Mouse (Mus musculus): Measurements from ENCODE around the gene Gm20509. TPM values are rescaled to one million over a fixed set of nuclear protein-coding genes. Genes with fewer than 3 reads are reported as not detected.

The Gm20509 gene
- polyA plus RNA-seq, 1 experiment from 2014 or later = not detected

DNA sequence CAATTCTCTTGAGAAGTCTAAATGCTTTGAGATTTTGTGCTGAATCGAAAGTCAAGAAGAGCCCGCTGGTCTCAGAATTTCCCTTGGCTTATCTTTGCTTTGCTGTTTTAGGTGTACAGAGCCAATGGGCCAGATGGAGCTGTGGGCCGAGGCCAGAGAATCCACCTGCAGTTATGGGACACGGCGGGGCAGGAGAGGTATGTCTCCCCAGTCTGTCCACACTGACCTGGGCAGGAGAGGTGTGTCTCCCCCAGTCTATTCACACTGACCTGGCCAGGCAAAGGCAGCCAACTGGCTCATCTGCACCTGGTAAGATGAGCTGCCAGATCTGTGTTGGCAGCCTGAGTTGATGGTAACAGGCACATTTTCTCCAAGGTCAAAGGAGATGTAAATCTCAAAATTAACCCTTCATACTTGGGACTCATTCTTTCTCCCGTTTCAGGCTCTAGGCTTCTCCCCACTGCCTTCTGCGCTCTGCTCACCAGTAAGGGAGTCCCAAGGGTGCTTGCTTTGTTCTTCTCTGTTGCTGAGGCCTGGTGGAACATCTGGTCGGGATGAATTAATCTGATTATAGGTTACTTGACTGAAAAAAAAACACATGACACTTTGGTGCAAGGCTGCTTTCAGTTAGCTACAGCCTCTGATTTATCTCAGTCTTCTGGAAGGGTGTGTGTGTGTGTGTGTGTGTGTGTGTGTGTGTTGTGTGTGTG, 19.8 kb upstream of the Gm20509 start:
- Histone ChIP-seq H3K4me1 (0 out of 2 replicates have a peak, but pooled peaks cover 3% of the 10 kb centered on the region), H3K36me3 (replicated peaks) (no peaks in the 10 kb centered on the region), H3K27me3 (ENCODE audit: poor library complexity, severe bottlenecking) (no peaks in the 10 kb centered on the region), H3K9me3 (no peaks in the 10 kb centered on the region), H3K4me3 (no peak overlapping the region), H3K27ac (no peak overlapping the region)
- WGBS = 86% methylated on average over 8 of the region's 8 CpGs
- no peak for DNase-seq (ENCODE audit: extremely low spot score, low spot score)

DNA sequence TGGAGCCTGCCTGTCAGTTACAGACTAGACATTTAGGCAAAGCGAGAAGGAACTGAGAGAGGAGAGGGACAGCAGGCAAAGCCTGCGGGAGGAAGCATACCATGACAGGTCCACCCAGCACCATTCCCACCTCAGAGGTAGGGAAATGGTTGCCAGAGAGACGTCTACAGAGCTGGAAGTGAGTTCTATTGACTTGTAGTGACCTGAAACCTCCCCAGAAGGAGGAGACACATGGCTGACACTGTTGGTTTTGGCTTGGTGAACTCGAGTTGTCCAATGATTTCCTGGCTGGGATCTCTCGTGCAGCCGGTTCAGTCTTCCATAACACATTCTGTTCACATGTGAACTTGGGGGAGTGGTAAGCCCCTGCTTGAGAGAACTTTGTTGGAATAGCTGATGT, 18.3 kb upstream of the Gm20509 start:
- WGBS = 81% methylated on average over 6 of the region's 6 CpGs

DNA sequence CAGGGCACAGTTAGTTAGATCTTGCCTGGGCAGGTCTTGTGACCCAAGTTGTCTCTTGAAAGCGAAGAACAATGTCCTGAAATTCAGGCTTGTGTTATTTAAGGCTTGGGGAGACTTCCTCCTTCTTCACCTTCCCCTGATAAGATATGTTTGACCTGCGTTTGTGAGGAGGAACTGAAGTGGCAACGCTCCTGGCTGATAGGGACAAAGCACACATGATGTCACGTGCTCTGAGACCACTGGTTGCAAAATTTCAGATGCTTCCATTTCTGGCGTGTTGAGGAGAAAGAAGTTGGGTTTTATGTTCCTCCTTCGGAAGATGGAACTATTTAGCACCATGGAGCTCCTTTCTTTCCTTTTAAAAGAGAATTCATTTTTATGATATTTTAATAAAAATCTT, 16.4 kb upstream of the Gm20509 start:
- Histone ChIP-seq H3K27me3 (ENCODE audit: poor library complexity, severe bottlenecking) (no peaks in the 10 kb centered on the region), H3K27ac (no peak overlapping the region), H3K9me3 (no peaks in the 10 kb centered on the region), H3K4me3 (no peak overlapping the region), H3K36me3 (replicated peaks) (no peaks in the 10 kb centered on the region), H3K4me1 (no peaks in the 10 kb centered on the region)
- WGBS = 87% methylated on average over 6 of the region's 6 CpGs
- DNase-seq (ENCODE audit: extremely low spot score, low spot score) = no peak

More for the DNA sequence above, 18.3 kb upstream of the Gm20509 start:
- H3K27me3 ChIP-seq (ENCODE audit: poor library complexity, severe bottlenecking) = no peaks in the 10 kb centered on the region
- DNase-seq (ENCODE audit: extremely low spot score, low spot score) = no peak
- 0 out of 2 replicates have a peak, but pooled peaks cover 3% of the 10 kb centered on the region for H3K4me1 ChIP-seq
- no peak overlapping the region for H3K4me3 ChIP-seq
- no peak overlapping the region for H3K27ac ChIP-seq
- H3K9me3 ChIP-seq = no peaks in the 10 kb centered on the region
- H3K36me3 ChIP-seq (replicated peaks) = no peaks in the 10 kb centered on the region

DNA sequence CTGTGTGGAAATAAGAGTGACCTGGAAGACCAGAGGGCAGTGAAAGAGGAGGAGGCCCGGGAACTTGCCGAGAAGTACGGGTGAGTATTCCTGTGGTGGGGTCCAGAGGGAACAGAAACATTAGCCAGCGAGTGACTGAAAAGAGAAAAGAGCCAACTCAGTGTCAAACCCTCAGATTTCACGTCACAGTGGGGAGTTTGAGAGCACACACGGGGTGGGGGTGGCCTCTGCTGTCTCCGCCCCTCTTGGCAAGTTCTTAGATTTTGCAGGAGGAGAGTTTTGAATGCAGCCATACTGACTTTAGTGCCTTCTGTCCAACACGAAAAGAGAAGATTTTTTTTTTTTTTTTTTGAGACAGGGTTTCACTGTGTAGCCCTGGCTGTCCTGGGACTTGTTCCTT, 15.1 kb upstream of the Gm20509 start:
- Histone ChIP-seq H3K27me3 (ENCODE audit: poor library complexity, severe bottlenecking) (no peaks in the 10 kb centered on the region), H3K4me1 (no peaks in the 10 kb centered on the region), H3K27ac (no peak overlapping the region), H3K9me3 (no peaks in the 10 kb centered on the region), H3K36me3 (replicated peaks) (no peaks in the 10 kb centered on the region), H3K4me3 (no peak overlapping the region)
- no peak for DNase-seq (ENCODE audit: extremely low spot score, low spot score)
- 77% methylated on average over 8 of the region's 8 CpGs for WGBS

DNA sequence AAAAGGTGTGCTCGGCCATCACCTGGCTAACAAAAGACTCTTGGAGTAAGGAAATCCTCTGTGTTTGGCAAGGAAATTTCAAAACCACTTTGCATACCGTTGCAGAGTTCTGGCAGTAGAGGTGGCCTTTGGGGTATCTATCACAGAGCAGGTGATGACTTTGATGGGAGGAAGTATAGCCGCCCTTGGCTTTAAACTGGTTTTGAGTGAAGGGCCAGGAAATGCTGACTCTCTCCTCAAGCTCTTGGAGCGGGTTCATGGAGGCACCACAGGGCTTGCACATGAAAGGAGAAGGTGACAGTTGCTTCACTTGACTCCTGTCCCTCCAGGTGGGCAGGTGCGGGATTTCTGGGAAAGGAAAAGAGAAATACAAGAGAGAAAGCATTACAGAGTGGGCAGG, 14.7 kb upstream of the Gm20509 start:
- Histone ChIP-seq H3K4me1 (no peaks in the 10 kb centered on the region), H3K4me3 (no peak overlapping the region), H3K27me3 (ENCODE audit: poor library complexity, severe bottlenecking) (no peaks in the 10 kb centered on the region), H3K36me3 (replicated peaks) (no peaks in the 10 kb centered on the region), H3K27ac (no peak overlapping the region), H3K9me3 (no peaks in the 10 kb centered on the region)
- no peak for DNase-seq (ENCODE audit: extremely low spot score, low spot score)
- 81% methylated on average over 5 of the region's 5 CpGs for WGBS

DNA sequence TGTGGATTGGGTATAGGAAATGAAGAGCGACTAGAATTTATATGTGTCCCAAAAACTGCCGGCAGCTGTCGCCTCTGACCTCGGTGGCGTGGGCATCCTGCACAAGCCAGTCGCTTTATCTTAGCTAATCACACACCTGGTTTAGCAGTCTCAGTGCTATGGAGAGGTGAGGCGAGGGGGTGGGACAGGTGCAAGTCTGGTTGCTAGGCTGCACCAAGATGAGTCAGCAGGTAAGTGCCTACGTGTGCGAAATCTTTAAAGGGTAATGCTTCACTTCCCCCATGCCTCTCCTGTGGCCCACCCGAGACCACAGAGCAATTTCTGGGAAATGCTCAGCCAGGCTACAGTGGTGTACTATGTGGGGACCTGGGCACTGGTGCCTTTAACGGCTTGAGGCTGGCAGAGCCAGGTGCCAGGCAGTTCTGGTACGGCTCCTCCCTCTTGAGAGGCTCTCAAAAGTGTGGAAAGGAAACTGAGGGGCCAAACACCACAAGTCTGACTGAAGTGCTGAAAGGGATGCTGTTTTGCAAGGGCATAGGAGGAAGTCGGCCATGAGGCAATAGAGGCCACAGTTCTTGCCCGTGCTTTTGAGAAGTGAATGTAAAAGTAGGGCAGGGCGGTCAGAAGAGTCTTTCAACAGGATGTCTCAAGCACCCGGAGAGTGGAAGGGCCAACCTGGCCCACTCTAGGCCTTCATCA, 12.9 kb upstream of the Gm20509 start:
- H3K27me3 ChIP-seq (ENCODE audit: poor library complexity, severe bottlenecking) = no peaks in the 10 kb centered on the region
- no peak overlapping the region for H3K27ac ChIP-seq
- H3K4me3 ChIP-seq = no peak overlapping the region
- WGBS = 84% methylated on average over 16 of the region's 16 CpGs
- no peaks in the 10 kb centered on the region for H3K36me3 ChIP-seq (replicated peaks)
- no peak for DNase-seq (ENCODE audit: extremely low spot score, low spot score)
- H3K9me3 ChIP-seq = no peaks in the 10 kb centered on the region
- peaks cover under 1% of the 10 kb centered on the region; the same call in 1 of the 2 replicates for H3K4me1 ChIP-seq

DNA sequence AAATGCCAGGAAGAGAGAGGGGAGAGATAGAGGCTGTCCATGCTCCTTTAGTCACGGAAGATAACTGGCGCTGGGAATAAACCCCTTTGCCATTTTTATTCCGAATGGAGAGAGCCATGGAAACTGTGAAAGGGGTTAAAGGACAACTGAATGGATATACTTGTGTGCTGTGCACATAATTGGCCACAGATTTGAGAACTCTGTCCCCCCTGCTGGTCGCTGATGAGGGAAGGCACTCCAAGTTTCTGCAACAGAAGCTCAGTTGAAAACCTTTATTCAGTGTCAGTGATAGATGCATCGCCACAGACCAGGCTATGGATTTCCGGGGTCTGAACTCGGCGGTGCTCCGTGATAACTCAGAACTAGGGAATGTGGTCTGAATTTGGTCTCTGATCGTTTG, 12.1 kb upstream of the Gm20509 start:
- Histone ChIP-seq H3K27ac (no peak overlapping the region), H3K27me3 (ENCODE audit: poor library complexity, severe bottlenecking) (no peaks in the 10 kb centered on the region), H3K4me1 (peaks cover 6% of the 10 kb centered on the region; the same call in 1 of the 2 replicates), H3K9me3 (no peaks in the 10 kb centered on the region), H3K4me3 (no peak overlapping the region), H3K36me3 (replicated peaks) (no peaks in the 10 kb centered on the region)
- no peak for DNase-seq (ENCODE audit: extremely low spot score, low spot score)
- 84% methylated on average over 10 of the region's 10 CpGs for WGBS

DNA sequence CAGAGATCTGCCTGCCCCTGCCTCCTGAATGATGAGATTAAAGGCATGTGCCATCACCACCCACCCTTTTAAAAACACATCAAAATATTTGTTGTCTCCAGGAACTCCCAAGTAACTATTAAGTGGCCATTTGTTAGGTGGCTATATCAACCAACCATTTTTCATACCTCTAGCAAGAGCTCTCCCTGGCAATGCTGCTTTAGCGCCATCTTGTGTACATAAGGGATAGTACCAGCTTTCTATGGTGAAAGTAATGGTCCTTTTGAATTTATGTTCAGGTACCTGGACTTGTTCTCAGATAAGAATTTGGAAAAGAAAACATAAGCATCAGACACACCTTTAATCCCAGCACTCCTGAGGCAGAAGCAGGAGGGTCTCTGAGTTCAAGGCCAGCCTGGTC, 10.5 kb upstream of the Gm20509 start:
- Histone ChIP-seq H3K27ac (no peak overlapping the region), H3K4me3 (no peak overlapping the region), H3K27me3 (ENCODE audit: poor library complexity, severe bottlenecking) (no peaks in the 10 kb centered on the region), H3K36me3 (replicated peaks) (no peaks in the 10 kb centered on the region), H3K4me1 (peaks cover 6% of the 10 kb centered on the region; the same call in 1 of the 2 replicates), H3K9me3 (no peaks in the 10 kb centered on the region)
- 0% methylated on average over 1 of the region's 1 CpGs for WGBS
- DNase-seq (ENCODE audit: extremely low spot score, low spot score) = no peak

DNA sequence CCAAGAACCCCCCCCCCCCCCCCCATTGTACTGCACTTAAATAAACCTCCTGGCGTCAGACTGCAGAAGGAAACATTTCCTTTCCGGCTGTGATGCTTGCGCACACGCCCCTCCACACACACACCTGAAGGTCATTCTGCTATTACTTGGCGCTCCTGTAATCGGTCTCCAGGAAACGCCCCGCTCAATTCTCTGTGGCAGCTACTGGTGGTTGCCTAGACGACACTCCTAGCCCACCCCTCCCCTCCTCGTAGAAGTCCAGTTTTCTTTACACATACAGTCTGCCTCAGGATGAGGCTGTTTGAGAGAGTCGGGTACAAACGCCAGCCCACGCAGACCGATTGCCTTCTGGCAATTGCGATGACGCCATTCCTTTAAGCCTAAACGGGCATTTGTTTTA, 7.7 kb upstream of the Gm20509 start:
- Histone ChIP-seq H3K27ac (no peak overlapping the region), H3K27me3 (ENCODE audit: poor library complexity, severe bottlenecking) (no peaks in the 10 kb centered on the region), H3K36me3 (replicated peaks) (no peaks in the 10 kb centered on the region), H3K4me3 (no peak overlapping the region), H3K4me1 (peaks cover 6% of the 10 kb centered on the region; the same call in 1 of the 2 replicates), H3K9me3 (no peaks in the 10 kb centered on the region)
- 64% methylated on average over 17 of the region's 17 CpGs for WGBS
- DNase-seq (ENCODE audit: extremely low spot score, low spot score) = no peak

DNA sequence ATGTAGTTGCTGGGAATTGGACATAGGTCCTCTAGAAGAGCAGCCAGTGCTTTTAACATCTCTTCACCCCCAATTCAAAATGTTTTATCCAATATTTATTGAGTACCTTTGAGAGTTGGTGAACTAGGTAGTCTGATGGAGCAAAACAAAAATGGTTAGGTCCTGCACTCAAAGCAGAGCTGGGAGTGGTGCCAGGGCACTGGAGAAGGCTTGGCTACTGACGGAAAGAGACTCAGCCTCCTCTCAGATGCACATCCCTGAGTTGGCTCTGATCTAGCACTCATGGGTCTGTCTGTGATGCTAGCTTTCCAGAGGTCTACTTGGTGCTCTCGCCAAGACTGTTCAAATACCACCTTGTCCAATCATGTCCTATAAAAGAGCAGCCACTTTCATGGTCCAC, 4.4 kb upstream of the Gm20509 start:
- H3K9me3 ChIP-seq = no peaks in the 10 kb centered on the region
- no peaks in the 10 kb centered on the region for H3K36me3 ChIP-seq (replicated peaks)
- H3K4me3 ChIP-seq = no peak overlapping the region
- DNase-seq (ENCODE audit: extremely low spot score, low spot score) = no peak
- WGBS = 85% methylated on average over 2 of the region's 2 CpGs
- H3K27ac ChIP-seq = no peak overlapping the region
- H3K4me1 ChIP-seq = peaks cover 6% of the 10 kb centered on the region; the same call in 1 of the 2 replicates
- H3K27me3 ChIP-seq (ENCODE audit: poor library complexity, severe bottlenecking) = peaks cover 15% of the 10 kb centered on the region

DNA sequence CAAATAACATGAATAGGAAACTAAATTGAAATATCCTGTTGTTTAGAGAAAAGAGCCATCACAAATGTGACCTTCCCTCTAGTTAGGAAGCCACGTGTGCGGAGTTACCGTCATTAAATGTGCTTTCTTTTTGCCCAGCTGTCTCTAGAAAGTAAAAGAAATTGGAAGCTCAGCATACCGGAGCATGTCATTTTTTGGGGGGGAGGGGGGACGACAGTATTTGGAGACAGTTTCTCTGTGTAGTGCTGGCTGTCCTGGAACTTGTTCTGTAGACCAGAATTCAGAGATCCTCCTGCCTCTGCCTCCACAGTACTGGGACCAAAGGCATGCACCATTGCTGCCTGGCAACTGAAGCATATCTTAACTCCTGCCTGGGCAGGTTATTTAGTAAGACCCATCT, 734 bp upstream of the Gm20509 start, which contains the start of gene Khdc3:
TSS of gene Khdc3 (plus strand) at position 301 of the 400 bp plus-strand sequence.
- H3K4me1 ChIP-seq = peaks cover 10% of the 10 kb centered on the region
- no peak for DNase-seq (ENCODE audit: extremely low spot score, low spot score)
- WGBS = 90% methylated on average over 5 of the region's 5 CpGs
- peaks cover 52% of the 10 kb centered on the region for H3K27me3 ChIP-seq (ENCODE audit: poor library complexity, severe bottlenecking)
- no peak within 1 kb of the TSS for H3K4me3 ChIP-seq
- no peaks in the 10 kb centered on the region for H3K9me3 ChIP-seq
- H3K36me3 ChIP-seq (replicated peaks) = no peaks in the 10 kb centered on the region
- H3K27ac ChIP-seq = no peak within 1 kb of the TSS

DNA sequence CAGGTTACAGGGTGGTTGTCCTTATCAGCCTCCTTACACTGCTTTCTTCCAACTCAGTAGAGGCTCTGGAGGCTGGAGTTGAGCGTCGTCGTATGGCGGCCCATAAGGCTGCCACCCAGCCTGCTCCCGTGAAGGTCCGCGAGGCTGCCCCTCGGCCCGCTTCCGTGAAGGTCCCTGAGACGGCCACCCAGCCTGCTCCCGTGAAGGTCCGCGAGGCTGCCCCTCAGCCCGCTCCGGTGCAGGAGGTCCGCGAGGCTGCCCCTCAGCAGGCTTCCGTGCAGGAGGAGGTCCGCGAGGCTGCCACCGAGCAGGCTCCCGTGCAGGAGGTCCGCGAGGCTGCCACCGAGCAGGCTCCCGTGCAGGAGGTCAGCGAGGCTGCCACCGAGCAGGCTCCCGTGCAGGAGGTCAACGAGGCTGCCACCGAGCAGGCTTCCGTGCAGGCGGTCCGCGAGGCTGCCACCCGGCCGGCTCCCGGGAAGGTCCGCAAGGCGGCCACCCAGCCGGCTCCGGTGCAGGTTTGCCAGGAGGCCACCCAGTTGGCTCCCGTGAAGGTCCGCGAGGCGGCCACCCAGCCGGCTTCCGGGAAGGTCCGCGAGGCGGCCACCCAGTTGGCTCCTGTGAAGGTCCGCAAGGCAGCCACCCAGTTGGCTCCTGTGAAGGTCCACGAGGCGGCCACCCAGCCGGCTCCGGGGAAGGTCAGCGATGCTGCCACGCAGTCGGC, 1.0 kb downstream of the Gm20509 start:
- DNase-seq (ENCODE audit: extremely low spot score, low spot score) = peak; percentile 58
- WGBS = 7% methylated on average over 60 of the region's 60 CpGs
- H3K36me3 ChIP-seq (replicated peaks) = no peaks in the 10 kb centered on the region
- peak overlapping the region; percentile 80 for H3K27ac ChIP-seq
- peaks cover 56% of the 10 kb centered on the region for H3K27me3 ChIP-seq (ENCODE audit: poor library complexity, severe bottlenecking)
- H3K4me3 ChIP-seq = peak overlapping the region; percentile 60
- H3K9me3 ChIP-seq = no peaks in the 10 kb centered on the region
- H3K4me1 ChIP-seq = peaks cover 10% of the 10 kb centered on the region

DNA sequence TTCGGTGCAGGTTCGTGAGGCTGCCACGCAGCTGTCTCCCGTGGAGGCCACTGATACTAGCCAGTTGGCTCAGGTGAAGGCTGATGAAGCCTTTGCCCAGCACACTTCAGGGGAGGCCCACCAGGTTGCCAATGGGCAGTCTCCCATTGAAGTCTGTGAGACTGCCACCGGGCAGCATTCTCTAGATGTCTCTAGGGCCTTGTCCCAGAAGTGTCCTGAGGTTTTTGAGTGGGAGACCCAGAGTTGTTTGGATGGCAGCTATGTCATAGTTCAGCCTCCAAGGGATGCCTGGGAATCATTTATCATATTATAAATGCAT, 1.6 kb downstream of the Gm20509 start:
- peaks cover 56% of the 10 kb centered on the region for H3K27me3 ChIP-seq (ENCODE audit: poor library complexity, severe bottlenecking)
- WGBS = 46% methylated on average over 5 of the region's 5 CpGs
- peaks cover 10% of the 10 kb centered on the region for H3K4me1 ChIP-seq
- H3K4me3 ChIP-seq = peak overlapping the region; percentile 60
- no peaks in the 10 kb centered on the region for H3K9me3 ChIP-seq
- no peak for DNase-seq (ENCODE audit: extremely low spot score, low spot score)
- H3K36me3 ChIP-seq (replicated peaks) = no peaks in the 10 kb centered on the region
- peak overlapping the region; percentile 80 for H3K27ac ChIP-seq
